ENCODE assay signal across 11 mouse cellular contexts in genomic region chr5:148946787-148947186, GRCm38 (mm10). TPM values are rescaled to one million over a fixed set of nuclear protein-coding genes. Genes with fewer than 3 reads are reported as not detected.
DNase-seq lines count a peak whose midpoint lies in the region; ATAC-seq and TF ChIP-seq lines count a peak whose summit lies in the region.
"Had no signal": no experiment of that assay in that cellular context is flagged by ENCODE, and none has a peak within 500 bp of the region (broad histone marks: within the 10 kb centered on the region; RNA-seq: fewer than 3 reads in every experiment).

No protein-coding gene starts in this region.

- TF ChIP-seq POLR2A in cerebellum, adult 2 months (IDR thresholded peaks at IDR 0.05; ENCODE audit: borderline replicate concordance, insufficient read depth, low read length): no peak

- 72% methylated on average over 5 of the region's 5 CpGs for WGBS in cerebellum, adult 2 months
- WGBS in limb, embryonic 11.5 days: 82% methylated on average over 5 of the region's 5 CpGs
- WGBS in limb, embryonic 10.5 days: 80% methylated on average over 5 of the region's 5 CpGs

- H3K4me1 ChIP-seq in cerebellum, adult 2 months (ENCODE audit: control insufficient read depth, insufficient read depth, low read length): no peaks in the 10 kb centered on the region
- H3K4me1 ChIP-seq in limb, embryonic 11.5 days (ENCODE audit: control insufficient read depth, insufficient read depth, low read length): peaks cover 4% of the 10 kb centered on the region; the same call in 1 of the 2 replicates
- peaks cover 38% of the 10 kb centered on the region for H3K4me1 ChIP-seq in limb, embryonic 10.5 days

- H3K27me3 ChIP-seq in cerebellum, adult 2 months (ENCODE audit: control insufficient read depth, insufficient read depth, low read length): no peaks in the 10 kb centered on the region
- H3K27me3 ChIP-seq in limb, embryonic 11.5 days (ENCODE audit: control insufficient read depth, insufficient read depth, low read length): no peaks in the 10 kb centered on the region
- H3K27me3 ChIP-seq in limb, embryonic 10.5 days (ENCODE audit: low read depth, poor library complexity, severe bottlenecking): no peaks in the 10 kb centered on the region
- H3K27me3 ChIP-seq: limb, embryonic 15.5 days had no signal

- no peaks in the 10 kb centered on the region for H3K9me3 ChIP-seq in limb, embryonic 11.5 days (ENCODE audit: control insufficient read depth, low read length)
- H3K9me3 ChIP-seq in limb, embryonic 10.5 days (replicated peaks): peaks cover 4% of the 10 kb centered on the region; the same call in 1 of the 2 replicates
- H3K9me3 ChIP-seq: limb, embryonic 15.5 days had no signal

- peak; percentile 41; the same call in 1 of the 2 replicates for TF ChIP-seq CTCF in cerebellum, adult 2 months (IDR thresholded peaks at IDR 0.05; ENCODE audit: borderline replicate concordance, insufficient read depth, low read depth, low read length)

- no peak overlapping the region for H3K4me2 ChIP-seq in limb, embryonic 11.5 days (ENCODE audit: low read depth, severe bottlenecking)
- H3K4me2 ChIP-seq: limb, embryonic 15.5 days had no signal

- ATAC-seq in cerebellum, adult (ENCODE audit: insufficient number of reproducible peaks, low FRiP score, low TSS enrichment): no peak
- ATAC-seq in limb, embryonic 11.5 days (ENCODE audit: insufficient number of reproducible peaks, low FRiP score, low TSS enrichment, low read depth): no peak

- H3K36me3 ChIP-seq in limb, embryonic 11.5 days (ENCODE audit: control insufficient read depth, insufficient read depth, low read length): no peaks in the 10 kb centered on the region
- H3K36me3 ChIP-seq in limb, embryonic 10.5 days: no peaks in the 10 kb centered on the region
- H3K36me3 ChIP-seq: limb, embryonic 15.5 days had no signal

- no peak overlapping the region for H3K27ac ChIP-seq in cerebellum, adult 2 months (ENCODE audit: insufficient read depth, low read length)
- H3K27ac ChIP-seq in limb, embryonic 11.5 days (replicated peaks; ENCODE audit: low read depth, low read length): no peak overlapping the region
- H3K27ac ChIP-seq in limb, embryonic 10.5 days: no peak overlapping the region
- H3K27ac ChIP-seq: limb, embryonic 15.5 days had no signal

- H3K4me3 ChIP-seq in cerebellum, adult 2 months (replicated peaks; ENCODE audit: insufficient read depth, low read depth, low read length): no peak overlapping the region
- H3K4me3 ChIP-seq in limb, embryonic 11.5 days (ENCODE audit: low read depth, low read length): no peak overlapping the region
- H3K4me3 ChIP-seq in limb, embryonic 10.5 days: no peak overlapping the region
- H3K4me3 ChIP-seq: limb, embryonic 15.5 days had no signal

- H3K9ac ChIP-seq in limb, embryonic 11.5 days (ENCODE audit: low read length): no peak overlapping the region
- H3K9ac ChIP-seq: limb, embryonic 15.5 days had no signal

- peak in 1 of 2 experiments; percentile 31 for DNase-seq in cerebellum, adult 2 months
- DNase-seq in limb, embryonic 11.5 days (ENCODE audit: low spot score): peak; percentile 57
- DNase-seq in limb, embryonic 10.5 days (ENCODE audit: low spot score): no peak
- peak; percentile 40 for DNase-seq in adipocyte (ENCODE audit: low spot score)
- DNase-seq in natural killer cell, adult 2 months (ENCODE audit: low spot score in 2 of 2): peak; percentile 19 to 35
- no peak for DNase-seq in ovary, postnatal 14 days (ENCODE audit: low spot score)
- DNase-seq in right cerebral cortex, adult 2 months (ENCODE audit: low spot score in 2 of 2): no peak

RNA-seq across cellular contexts. Expression of gene Katnal1, which starts 17.7 kb away (rescaled TPM):
- polyA plus RNA-seq in cerebellum, adult 2 months (2012; rRNA removed): 41.0 and 41.7 TPM in 2 replicates
- polyA plus RNA-seq in limb, embryonic 11.5 days (2014; fragmentation: Nextera tagmentation; extraction: Ambion mirVana): 23.1 and 24.2 TPM in 2 replicates
- polyA plus RNA-seq in limb, embryonic 10.5 days (2016; fragmentation: Nextera tagmentation; extraction: Ambion mirVana): 15.4 and 19.3 TPM in 2 replicates

RNA-seq across cellular contexts. Expression of gene Gm42791, which starts 48.2 kb away (rescaled TPM):
- polyA plus RNA-seq in cerebellum, adult 2 months (2012; rRNA removed): not detected in 2 replicates
- 1.9 TPM in 1 of 2 replicates, not detected in the other for polyA plus RNA-seq in limb, embryonic 11.5 days (2014; fragmentation: Nextera tagmentation; extraction: Ambion mirVana)
- 0.85 TPM in 1 of 2 replicates, not detected in the other for polyA plus RNA-seq in limb, embryonic 10.5 days (2016; fragmentation: Nextera tagmentation; extraction: Ambion mirVana)
- polyA plus RNA-seq: C2C12; hindbrain, embryonic 11.5 days had no signal

Comparison
In these comparisons a context has a peak if more than half of its experiments do, and no peak if none do; other contexts are left out.
1. DNase-seq: peak in limb, embryonic 11.5 days (single experiment), adipocyte (single experiment) and natural killer cell, adult 2 months (2 of 2); none in limb, embryonic 10.5 days (single experiment), ovary, postnatal 14 days (single experiment) and right cerebral cortex, adult 2 months (0 of 2).